Mouse (Mus musculus): ENCODE measurements around the gene Fance. TPM values are rescaled to one million over a fixed set of nuclear protein-coding genes. Genes with fewer than 3 reads are reported as not detected.
A peak's percentile ranks its signal among the peaks of the same experiment; 100 is the strongest.

The Fance gene
- polyA plus RNA-seq, 1 experiment from 2014 or later: 25.9 TPM

GRCm38 (mm10) chr17:28344050-28344607, 30.8 kb downstream of the Fance start:
- H3K9me3 ChIP-seq: no peaks in the 10 kb centered on the region
- H3K4me3 ChIP-seq: no peak overlapping the region
- H3K27me3 ChIP-seq: no peaks in the 10 kb centered on the region
- no peak overlapping the region for H3K9ac ChIP-seq (replicated peaks)
- H3K4me1 ChIP-seq: peaks cover 37% of the 10 kb centered on the region
- H3K36me3 ChIP-seq: no peaks in the 10 kb centered on the region
- ATAC-seq (replicated peaks): no peak
- no peak overlapping the region for H3K27ac ChIP-seq (replicated peaks)
- WGBS: 31% methylated on average over 4 of the region's 4 CpGs
- H3K4me2 ChIP-seq (replicated peaks): no peak overlapping the region

- H3K4me1 ChIP-seq: peaks cover 42% of the 10 kb centered on the region
Observed at GRCm38 (mm10) chr17:28344670-28345069, 31.4 kb downstream of the Fance start.

GRCm38 (mm10) chr17:28345271-28345721, 32.0 kb downstream of the Fance start:
- Histone ChIP-seq H3K36me3 (no peaks in the 10 kb centered on the region), H3K27me3 (no peaks in the 10 kb centered on the region), H3K9me3 (no peaks in the 10 kb centered on the region), H3K4me2 (replicated peaks) (no peak overlapping the region), H3K4me3 (no peak overlapping the region), H3K4me1 (peaks cover 46% of the 10 kb centered on the region), H3K27ac (replicated peaks) (no peak overlapping the region), H3K9ac (replicated peaks) (no peak overlapping the region)
- no peak for ATAC-seq (replicated peaks)
- WGBS: 28% methylated on average over 8 of the region's 8 CpGs

More at GRCm38 (mm10) chr17:28344670-28345069, 31.4 kb downstream of the Fance start:
- Histone ChIP-seq H3K27ac (replicated peaks) (no peak overlapping the region), H3K9ac (replicated peaks) (no peak overlapping the region), H3K4me3 (no peak overlapping the region), H3K4me2 (replicated peaks) (no peak overlapping the region), H3K27me3 (no peaks in the 10 kb centered on the region), H3K36me3 (no peaks in the 10 kb centered on the region), H3K9me3 (no peaks in the 10 kb centered on the region)
- ATAC-seq (replicated peaks): no peak
- WGBS: 63% methylated on average over 3 of the region's 3 CpGs

- Histone ChIP-seq H3K4me2 (replicated peaks) (no peak overlapping the region), H3K4me1 (peaks cover 44% of the 10 kb centered on the region), H3K9me3 (no peaks in the 10 kb centered on the region), H3K27me3 (no peaks in the 10 kb centered on the region), H3K36me3 (no peaks in the 10 kb centered on the region), H3K9ac (replicated peaks) (no peak overlapping the region), H3K27ac (replicated peaks) (no peak overlapping the region), H3K4me3 (no peak overlapping the region)
- ATAC-seq (replicated peaks): no peak
- 12% methylated on average over 10 of the region's 10 CpGs for WGBS
Observed at GRCm38 (mm10) chr17:28345882-28346281, 32.6 kb downstream of the Fance start.

- ATAC-seq (replicated peaks): no peak
- Histone ChIP-seq H3K9ac (replicated peaks) (no peak overlapping the region), H3K27me3 (peaks cover 11% of the 10 kb centered on the region; the same call in 1 of the 2 replicates), H3K4me1 (peaks cover 43% of the 10 kb centered on the region), H3K9me3 (no peaks in the 10 kb centered on the region), H3K4me3 (no peak overlapping the region), H3K36me3 (no peaks in the 10 kb centered on the region), H3K27ac (replicated peaks) (no peak overlapping the region), H3K4me2 (replicated peaks) (no peak overlapping the region)
- 84% methylated on average over 10 of the region's 10 CpGs for WGBS
Observed at GRCm38 (mm10) chr17:28347327-28347726, 34.0 kb downstream of the Fance start.

- H3K4me2 ChIP-seq (replicated peaks): no peak overlapping the region
- no peak for ATAC-seq (replicated peaks)
- 49% methylated on average over 6 of the region's 6 CpGs for WGBS
Observed at GRCm38 (mm10) chr17:28348211-28348610, 34.9 kb downstream of the Fance start.

GRCm38 (mm10) chr17:28349264-28349880, 36.1 kb downstream of the Fance start:
- H3K4me3 ChIP-seq: peak overlapping the region; percentile 56
- peaks cover 41% of the 10 kb centered on the region for H3K4me1 ChIP-seq
- 9% methylated on average over 12 of the region's 13 CpGs for WGBS
- H3K9ac ChIP-seq (replicated peaks): peak overlapping the region; percentile 58
- H3K27ac ChIP-seq (replicated peaks): no peak overlapping the region
- peaks cover 11% of the 10 kb centered on the region for H3K27me3 ChIP-seq
- peak overlapping the region; percentile 83 for H3K4me2 ChIP-seq (replicated peaks)
- H3K9me3 ChIP-seq: no peaks in the 10 kb centered on the region
- ATAC-seq (replicated peaks): no peak
- no peaks in the 10 kb centered on the region for H3K36me3 ChIP-seq

More at GRCm38 (mm10) chr17:28348211-28348610, 34.9 kb downstream of the Fance start:
- Histone ChIP-seq H3K9me3 (no peaks in the 10 kb centered on the region), H3K4me3 (no peak overlapping the region), H3K36me3 (no peaks in the 10 kb centered on the region), H3K9ac (replicated peaks) (no peak overlapping the region), H3K27me3 (peaks cover 11% of the 10 kb centered on the region; the same call in 1 of the 2 replicates), H3K27ac (replicated peaks) (no peak overlapping the region), H3K4me1 (peaks cover 43% of the 10 kb centered on the region)

GRCm38 (mm10) chr17:28349901-28350465, 36.7 kb downstream of the Fance start:
- Histone ChIP-seq H3K36me3 (no peaks in the 10 kb centered on the region), H3K4me3 (peak overlapping the region; percentile 56), H3K4me1 (peaks cover 37% of the 10 kb centered on the region), H3K27ac (replicated peaks) (peak overlapping the region; percentile 44; the same call in 1 of the 2 replicates), H3K9ac (replicated peaks) (peak overlapping the region; percentile 58), H3K27me3 (peaks cover 11% of the 10 kb centered on the region), H3K4me2 (replicated peaks) (peak overlapping the region; percentile 83), H3K9me3 (no peaks in the 10 kb centered on the region)
- ATAC-seq (replicated peaks): peak; percentile 58
- WGBS: under 1% methylated on average over 50 of the region's 54 CpGs

- Histone ChIP-seq H3K27me3 (peaks cover 11% of the 10 kb centered on the region), H3K9me3 (no peaks in the 10 kb centered on the region), H3K36me3 (no peaks in the 10 kb centered on the region), H3K4me1 (peaks cover 30% of the 10 kb centered on the region), H3K9ac (replicated peaks) (peak within 1 kb of the TSS; percentile 58), H3K4me3 (peak within 1 kb of the TSS; percentile 56), H3K27ac (replicated peaks) (peak within 1 kb of the TSS; percentile 44), H3K4me2 (replicated peaks) (peak within 1 kb of the TSS; percentile 83)
- under 1% methylated on average over 63 of the region's 73 CpGs for WGBS
- peak; percentile 85 for ATAC-seq (replicated peaks)
Observed at GRCm38 (mm10) chr17:28350466-28351352, 37.4 kb downstream of the Fance start, which contains the start of gene Tead3. Tead3 (minus strand) TSS chr17:28350817.

- Histone ChIP-seq H3K27me3 (peaks cover 11% of the 10 kb centered on the region), H3K4me2 (replicated peaks) (peak overlapping the region; percentile 83), H3K36me3 (no peaks in the 10 kb centered on the region), H3K4me3 (peak overlapping the region; percentile 56), H3K9ac (replicated peaks) (peak overlapping the region; percentile 50), H3K27ac (replicated peaks) (no peak overlapping the region), H3K9me3 (no peaks in the 10 kb centered on the region), H3K4me1 (peaks cover 26% of the 10 kb centered on the region)
- 1% methylated on average over 28 of the region's 29 CpGs for WGBS
- no peak; the same call in 1 of the 2 replicates for ATAC-seq (replicated peaks)
Observed at GRCm38 (mm10) chr17:28351353-28351890, 38.1 kb downstream of the Fance start.

GRCm38 (mm10) chr17:28352018-28352417, 38.7 kb downstream of the Fance start:
- H3K4me1 ChIP-seq: peaks cover 26% of the 10 kb centered on the region
- no peaks in the 10 kb centered on the region for H3K9me3 ChIP-seq
- no peak overlapping the region for H3K27ac ChIP-seq (replicated peaks)
- H3K9ac ChIP-seq (replicated peaks): no peak overlapping the region
- H3K36me3 ChIP-seq: no peaks in the 10 kb centered on the region
- no peak for ATAC-seq (replicated peaks)
- no peak overlapping the region for H3K4me3 ChIP-seq
- WGBS: 21% methylated on average over 11 of the region's 11 CpGs
- H3K4me2 ChIP-seq (replicated peaks): no peak overlapping the region
- peaks cover 11% of the 10 kb centered on the region for H3K27me3 ChIP-seq

Measured in forebrain, embryonic 15.5 days (tissue).